In the genomic region with DNA sequence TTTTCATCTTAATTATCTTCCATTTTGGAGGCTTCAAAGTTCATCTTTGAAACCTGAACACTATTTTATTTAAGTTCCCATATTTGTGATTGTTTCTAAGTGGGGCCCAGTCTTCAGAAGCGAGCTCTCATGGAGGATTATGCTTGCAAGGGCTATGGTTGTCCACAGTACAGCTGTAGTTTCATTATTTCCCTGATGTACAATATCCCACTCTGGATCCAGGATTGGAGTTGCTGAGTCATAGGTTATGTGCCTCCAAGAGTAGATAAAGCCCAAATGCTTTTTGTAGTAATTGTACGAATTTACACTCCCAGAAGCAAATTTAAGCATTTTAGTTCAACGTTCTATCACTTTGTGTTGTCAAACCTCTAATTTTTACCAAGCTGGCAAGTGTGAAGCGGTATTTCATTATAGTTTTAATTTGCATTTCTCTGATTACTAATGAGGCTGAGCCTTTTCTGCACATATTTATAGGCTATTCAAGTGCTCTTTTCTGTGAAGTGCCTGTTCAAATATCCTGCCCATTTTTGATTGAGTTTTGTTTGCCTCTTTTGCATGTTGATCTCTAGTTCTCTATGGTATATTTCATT, we compare ENCODE assay signal across 22 mouse cellular contexts. TPM values are rescaled to one million over a fixed set of nuclear protein-coding genes. Genes with fewer than 3 reads are reported as not detected.
DNase-seq lines count a peak whose midpoint lies in the region; ATAC-seq and TF ChIP-seq lines count a peak whose summit lies in the region.
"Had no signal": no experiment of that assay in that cellular context is flagged by ENCODE, and none has a peak within 500 bp of the region (broad histone marks: within the 10 kb centered on the region; RNA-seq: fewer than 3 reads in every experiment).

No protein-coding gene starts in this region.

- 61% methylated on average over 4 of the region's 4 CpGs for WGBS in forebrain, embryonic 11.5 days
- 84% methylated on average over 4 of the region's 4 CpGs for WGBS in forebrain, embryonic 10.5 days
- 14% methylated on average over 4 of the region's 4 CpGs for WGBS in forebrain, embryonic 14.5 days

- no peaks in the 10 kb centered on the region for H3K9me3 ChIP-seq in forebrain, embryonic 11.5 days (ENCODE audit: control insufficient read depth, low read length)
- no peaks in the 10 kb centered on the region for H3K9me3 ChIP-seq in forebrain, embryonic 10.5 days
- no peaks in the 10 kb centered on the region for H3K9me3 ChIP-seq in forebrain, embryonic 14.5 days (replicated peaks; ENCODE audit: control insufficient read depth, low read length)
- H3K9me3 ChIP-seq: embryonic facial prominence, embryonic 13.5 days; heart, embryonic 12.5 days; hindbrain, embryonic 10.5 days; intestine, embryonic 15.5 days had no signal

- TF ChIP-seq CTCF in brain, embryonic 14.5 days (IDR thresholded peaks at IDR 0.05; ENCODE audit: borderline replicate concordance, extremely low read depth, insufficient read depth, insufficient read length), result no peak

- no peak overlapping the region for H3K27ac ChIP-seq in forebrain, embryonic 11.5 days (ENCODE audit: low read depth, low read length)
- no peak overlapping the region for H3K27ac ChIP-seq in forebrain, embryonic 10.5 days
- H3K27ac ChIP-seq in forebrain, embryonic 14.5 days (ENCODE audit: low read depth, low read length), result no peak overlapping the region
- H3K27ac ChIP-seq: embryonic facial prominence, embryonic 13.5 days; gastrocnemius, adult 2 months; hindbrain, embryonic 10.5 days; hindbrain, embryonic 14.5 days; intestine, embryonic 15.5 days had no signal

- TF ChIP-seq POLR2A in brain, embryonic 14.5 days (IDR thresholded peaks at IDR 0.05; ENCODE audit: borderline replicate concordance, extremely low read depth, insufficient read depth, insufficient read length, poor library complexity, severe bottlenecking), result no peak

- DNase-seq in forebrain, embryonic 11.5 days (ENCODE audit: low spot score), result no peak
- no peak for DNase-seq in forebrain, embryonic 10.5 days (ENCODE audit: extremely low spot score, low spot score)
- peak; percentile 92 for DNase-seq in brain, embryonic 14.5 days (ENCODE audit: low read depth)
- DNase-seq in forebrain, embryonic 14.5 days (ENCODE audit: low spot score), result peak; percentile 91
- DNase-seq in telencephalon, adult 2 months (ENCODE audit: low read depth, low spot score), result peak; percentile 38
- DNase-seq in lung, postnatal 25 days (ENCODE audit: low spot score), result no peak
- no peak for DNase-seq in cerebellum, adult 8-10 months
- DNase-seq: adrenal gland, postnatal 25 days; B cell, adult 2 months; cerebellum, adult 11 months; cerebellum, adult 9-11 months; cerebellum, postnatal 36 days; gastrocnemius, adult 2 months; gastrocnemius, postnatal 25 days; kidney, adult 18-20 months had no signal

- H3K27me3 ChIP-seq in forebrain, embryonic 11.5 days (ENCODE audit: control insufficient read depth, insufficient read depth, low read length), result no peaks in the 10 kb centered on the region
- no peaks in the 10 kb centered on the region for H3K27me3 ChIP-seq in forebrain, embryonic 10.5 days (ENCODE audit: poor library complexity, severe bottlenecking)
- no peaks in the 10 kb centered on the region for H3K27me3 ChIP-seq in forebrain, embryonic 14.5 days (replicated peaks; ENCODE audit: control insufficient read depth, insufficient read depth, low read length)
- H3K27me3 ChIP-seq: embryonic facial prominence, embryonic 13.5 days; heart, embryonic 12.5 days; intestine, embryonic 15.5 days had no signal

- no peak overlapping the region for H3K4me2 ChIP-seq in forebrain, embryonic 11.5 days (ENCODE audit: low read depth, low read length, severe bottlenecking)
- H3K4me2 ChIP-seq in forebrain, embryonic 14.5 days (ENCODE audit: low read length), result no peak overlapping the region
- H3K4me2 ChIP-seq: embryonic facial prominence, embryonic 13.5 days; heart, embryonic 12.5 days; hindbrain, embryonic 14.5 days; intestine, embryonic 15.5 days had no signal

- peak; percentile 74; the same call in 1 of the 2 replicates for ATAC-seq in forebrain, embryonic 11.5 days (replicated peaks; ENCODE audit: low FRiP score)
- ATAC-seq in forebrain, embryonic 14.5 days, result peak; percentile 91
- ATAC-seq: CD4-positive, CD25-positive, alpha-beta regulatory T cell, adult 4 months; intestine, embryonic 15.5 days had no signal

- H3K4me1 ChIP-seq in forebrain, embryonic 11.5 days (replicated peaks; ENCODE audit: control insufficient read depth, insufficient read depth, low read length), result no peaks in the 10 kb centered on the region
- peaks cover 3% of the 10 kb centered on the region; the same call in 1 of the 2 replicates for H3K4me1 ChIP-seq in forebrain, embryonic 10.5 days
- peaks cover 8% of the 10 kb centered on the region; the same call in 1 of the 2 replicates for H3K4me1 ChIP-seq in forebrain, embryonic 14.5 days (ENCODE audit: control insufficient read depth, insufficient read depth, low read length)
- H3K4me1 ChIP-seq: embryonic facial prominence, embryonic 13.5 days; heart, embryonic 12.5 days; hindbrain, embryonic 10.5 days; intestine, embryonic 15.5 days had no signal

- no peak overlapping the region for H3K4me3 ChIP-seq in forebrain, embryonic 11.5 days (ENCODE audit: low read depth, low read length)
- no peak overlapping the region for H3K4me3 ChIP-seq in forebrain, embryonic 10.5 days
- no peak overlapping the region for H3K4me3 ChIP-seq in forebrain, embryonic 14.5 days (ENCODE audit: low read depth, low read length)
- H3K4me3 ChIP-seq: embryonic facial prominence, embryonic 13.5 days; gastrocnemius, adult 2 months; heart, embryonic 12.5 days; hindbrain, embryonic 10.5 days; intestine, embryonic 15.5 days had no signal

- no peaks in the 10 kb centered on the region for H3K36me3 ChIP-seq in forebrain, embryonic 11.5 days (ENCODE audit: control insufficient read depth, insufficient read depth, low read length)
- no peaks in the 10 kb centered on the region for H3K36me3 ChIP-seq in forebrain, embryonic 10.5 days (replicated peaks)
- no peaks in the 10 kb centered on the region for H3K36me3 ChIP-seq in forebrain, embryonic 14.5 days (ENCODE audit: control insufficient read depth, insufficient read depth, low read length)
- H3K36me3 ChIP-seq: embryonic facial prominence, embryonic 13.5 days; G1E; heart, embryonic 12.5 days; hindbrain, embryonic 10.5 days; intestine, embryonic 15.5 days had no signal

- H3K9ac ChIP-seq in forebrain, embryonic 11.5 days (ENCODE audit: low read length), result no peak overlapping the region
- H3K9ac ChIP-seq in forebrain, embryonic 14.5 days (ENCODE audit: low read length), result no peak overlapping the region
- H3K9ac ChIP-seq: embryonic facial prominence, embryonic 13.5 days; heart, embryonic 12.5 days; hindbrain, embryonic 14.5 days; intestine, embryonic 15.5 days had no signal

RNA-seq across cellular contexts. Expression of a gene that starts 46.9 kb away (rescaled TPM):
- 0.27 and 0.59 TPM in 2 replicates for polyA plus RNA-seq in forebrain, embryonic 11.5 days (2014; fragmentation: Nextera tagmentation; extraction: Ambion mirVana)
- polyA plus RNA-seq in forebrain, embryonic 10.5 days (2016; fragmentation: Nextera tagmentation; extraction: Ambion mirVana), result 0.16 TPM in 1 of 2 replicates, not detected in the other
- 1.00 and 1.3 TPM in 2 replicates for polyA plus RNA-seq in brain, embryonic 14.5 days (2012; rRNA removed)
- 1.3 and 2.1 TPM in 2 replicates for polyA plus RNA-seq in forebrain, embryonic 14.5 days (2014; fragmentation: Nextera tagmentation; extraction: Ambion mirVana)
- polyA plus RNA-seq: CD4-positive, CD25-positive, alpha-beta regulatory T cell, adult 4 months; G1E had no signal

Comparison
In these comparisons a context has a peak if more than half of its experiments do, and no peak if none do; other contexts are left out.
1. DNase-seq: peak in brain, embryonic 14.5 days (single experiment), forebrain, embryonic 14.5 days (single experiment) and telencephalon, adult 2 months (single experiment); none in forebrain, embryonic 11.5 days (single experiment), forebrain, embryonic 10.5 days (single experiment), lung, postnatal 25 days (single experiment) and cerebellum, adult 8-10 months (single experiment).